Mouse (Mus musculus) heart, postnatal 0 days (tissue): ENCODE results near the gene Tradd. TPM values are rescaled to one million over a fixed set of nuclear protein-coding genes. Genes with fewer than 3 reads are reported as not detected.

Source experiments
- ATAC-seq: fragments of 200-750 bp; cut with Nextera tagmentation; 2 replicates; pipeline ENCODE4 v1.8.0; 2017; ENCODE audit warnings: low read depth, moderate number of reproducible peaks, moderate library complexity; ENCODE audit not compliant: insufficient read depth
- DNase-seq: peaks from one replicate; pipeline ENCODE4 v3.0.0-alpha.2; 2016; ENCODE audit warnings: low spot score
- H3K27ac ChIP-seq: fragments of 300-500 bp; sonication (generic); 2 replicates; pipeline ENCODE4 v1.5.1; 2014; ENCODE audit warnings: low read depth, mild to moderate bottlenecking
- H3K27me3 ChIP-seq: fragments of 300-500 bp; sonication (generic); 2 replicates; pipeline ENCODE4 v1.6.1; 2014; ENCODE audit warnings: low read length, mixed read lengths; ENCODE audit not compliant: control insufficient read depth, insufficient read depth
- H3K36me3 ChIP-seq: fragments of 300-500 bp; sonication (generic); replicated peaks from 2 replicates; pipeline ENCODE4 v1.6.1; 2014; ENCODE audit warnings: low read length, mixed read lengths; ENCODE audit not compliant: control insufficient read depth, insufficient read depth
- H3K4me1 ChIP-seq: fragments of 300-500 bp; sonication (generic); 2 replicates; pipeline ENCODE4 v1.6.1; 2014; ENCODE audit warnings: antibody characterized with exemption; ENCODE audit not compliant: control insufficient read depth, insufficient read depth
- H3K4me2 ChIP-seq: fragments of 300-500 bp; sonication (generic); 2 replicates; pipeline ENCODE4 v1.6.1; 2014; ENCODE audit warnings: low read depth, mild to moderate bottlenecking, low read length, moderate library complexity
- H3K4me3 ChIP-seq: fragments of 300-500 bp; sonication (generic); 2 replicates; pipeline ENCODE4 v1.5.1; 2014; ENCODE audit warnings: low read depth, low read length
- H3K9ac ChIP-seq: fragments of 300-500 bp; sonication (generic); replicated peaks from 2 replicates; pipeline ENCODE4 v1.6.1; 2014; ENCODE audit warnings: low read depth, low read length, mixed read lengths
- H3K9me3 ChIP-seq: fragments of 300-500 bp; sonication (generic); replicated peaks from 2 replicates; pipeline ENCODE4 v1.6.1; 2016; ENCODE audit warnings: low read length; ENCODE audit not compliant: control insufficient read depth
- CTCF ChIP-seq: IDR thresholded peaks from 2 replicates; pipeline ENCODE4 v1.5.1; 2016; ENCODE audit warnings: antibody characterized with exemption, control low read depth, low read depth
- EP300 ChIP-seq: IDR thresholded peaks from 2 replicates; pipeline ENCODE4 v1.6.1; 2016; ENCODE audit warnings: antibody characterized with exemption, low read depth
- WGBS: fragments of 180-500 bp; shearing (Covaris S2); extraction: QIAGEN DNeasy Blood & Tissue Kit; methylation state at CpG from one replicate; pipeline ENCODE4 v1.1.7; 2014; 5-methylcytosine and 5-hydroxymethylcytosine counted together
- polyA plus RNA-seq: library from polyadenylated mRNA; unstranded; fragments of >200 nt; fragmentation: Nextera tagmentation; extraction: Ambion mirVana; gene quantifications from 2 replicates; pipeline ENCODE4 v1.2.1, GENCODE M21; 2015
- total RNA-seq: library from RNA; depleted of rRNA; stranded (reverse); fragments of >200 nt; gene quantifications from 2 replicates; pipeline ENCODE4 v1.2.3, GENCODE M21; 2014; ENCODE audit warnings: low replicate concordance

Gene Tradd
- total and polyA plus RNA-seq, 2 experiments from 2014 or later: 9.0 to 17.6 TPM

DNA sequence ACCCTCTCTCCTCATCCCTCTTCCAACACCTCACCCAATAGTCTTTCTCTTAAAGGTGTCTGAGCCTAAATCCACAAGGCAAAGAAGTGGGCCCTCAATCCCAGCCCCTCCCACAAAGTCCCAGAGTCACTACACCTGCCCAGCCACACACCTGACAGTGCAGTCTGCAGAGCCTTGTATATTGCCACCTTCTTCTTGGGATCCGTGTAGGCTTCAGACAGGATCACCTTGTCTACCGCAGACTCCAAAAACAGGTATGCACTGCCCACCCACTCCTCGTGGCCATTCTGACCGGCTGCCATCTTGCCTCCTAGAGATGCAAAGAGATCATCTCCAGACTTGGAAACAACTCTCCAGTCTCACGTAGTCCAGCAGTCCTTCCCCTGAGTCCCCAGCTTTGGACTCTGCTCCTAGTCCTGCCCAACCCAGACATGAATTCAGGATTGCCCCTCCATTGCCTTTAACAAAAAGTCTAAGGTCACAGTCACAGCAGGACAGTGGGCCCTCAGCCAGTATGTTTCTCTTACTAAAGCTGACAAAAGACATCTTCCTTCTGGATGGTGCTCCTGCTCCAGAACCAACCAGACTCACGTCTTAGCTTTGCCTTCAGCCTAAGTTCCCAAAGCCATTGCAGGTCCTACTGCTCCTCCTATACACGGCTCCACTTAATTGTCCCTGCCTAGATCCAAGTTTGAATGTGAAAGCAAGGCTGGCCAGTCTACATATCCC lies 3.9 kb downstream of the Tradd start:
- no peak for DNase-seq
- peaks cover 9% of the 10 kb centered on the region; the same call in 1 of the 2 replicates for H3K27me3 ChIP-seq
- H3K9ac ChIP-seq: no peak overlapping the region
- H3K9me3 ChIP-seq: no peaks in the 10 kb centered on the region
- peaks cover 23% of the 10 kb centered on the region for H3K4me1 ChIP-seq
- no peak overlapping the region for H3K4me2 ChIP-seq
- WGBS: 74% methylated on average over 7 of the region's 7 CpGs
- no peak for TF ChIP-seq EP300
- TF ChIP-seq CTCF: no peak
- ATAC-seq: no peak
- no peak overlapping the region for H3K4me3 ChIP-seq
- H3K27ac ChIP-seq: no peak overlapping the region
- no peaks in the 10 kb centered on the region; the same call in 1 of the 2 replicates for H3K36me3 ChIP-seq

DNA sequence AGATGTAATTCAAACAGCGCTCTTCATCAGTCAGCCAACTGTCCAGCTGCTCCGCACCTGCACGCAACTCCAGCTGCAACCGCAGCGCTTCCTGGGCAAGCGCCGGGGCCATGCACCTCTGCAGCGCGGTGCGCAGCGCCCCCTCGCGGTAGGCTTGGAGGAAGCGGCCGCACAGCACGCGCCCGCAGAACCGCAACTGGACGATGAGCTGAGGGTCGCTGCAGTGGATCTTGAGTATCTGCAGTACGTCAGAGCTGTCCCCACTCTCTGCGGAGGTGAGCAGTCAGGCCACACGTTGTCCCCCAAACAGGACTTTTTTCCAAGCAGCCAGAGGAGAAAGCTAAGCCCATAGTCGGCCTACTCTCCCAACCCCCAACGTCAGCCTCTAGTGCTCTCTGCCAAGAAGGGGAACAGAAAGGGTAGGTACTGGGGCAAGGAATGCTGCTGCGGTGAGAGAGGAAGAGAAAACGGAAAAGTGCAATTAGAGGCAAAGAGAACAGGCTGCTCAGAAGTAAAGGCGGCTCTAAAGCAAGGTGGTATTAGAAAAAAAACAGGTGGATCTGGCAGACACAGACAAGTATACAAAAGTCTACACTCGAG lies 4.6 kb downstream of the Tradd start:
- Histone ChIP-seq H3K36me3 (no peaks in the 10 kb centered on the region; the same call in 1 of the 2 replicates), H3K27ac (no peak overlapping the region), H3K9me3 (no peaks in the 10 kb centered on the region), H3K9ac (no peak overlapping the region), H3K4me3 (peak overlapping the region; percentile 31), H3K27me3 (peaks cover 13% of the 10 kb centered on the region; the same call in 1 of the 2 replicates), H3K4me1 (peaks cover 25% of the 10 kb centered on the region), H3K4me2 (peak overlapping the region; percentile 76)
- DNase-seq (peak; percentile 64), ATAC-seq (peak; percentile 51)
- TF ChIP-seq CTCF (peak; percentile 93), EP300 (no peak)
- 3% methylated on average over 30 of the region's 30 CpGs for WGBS

DNA sequence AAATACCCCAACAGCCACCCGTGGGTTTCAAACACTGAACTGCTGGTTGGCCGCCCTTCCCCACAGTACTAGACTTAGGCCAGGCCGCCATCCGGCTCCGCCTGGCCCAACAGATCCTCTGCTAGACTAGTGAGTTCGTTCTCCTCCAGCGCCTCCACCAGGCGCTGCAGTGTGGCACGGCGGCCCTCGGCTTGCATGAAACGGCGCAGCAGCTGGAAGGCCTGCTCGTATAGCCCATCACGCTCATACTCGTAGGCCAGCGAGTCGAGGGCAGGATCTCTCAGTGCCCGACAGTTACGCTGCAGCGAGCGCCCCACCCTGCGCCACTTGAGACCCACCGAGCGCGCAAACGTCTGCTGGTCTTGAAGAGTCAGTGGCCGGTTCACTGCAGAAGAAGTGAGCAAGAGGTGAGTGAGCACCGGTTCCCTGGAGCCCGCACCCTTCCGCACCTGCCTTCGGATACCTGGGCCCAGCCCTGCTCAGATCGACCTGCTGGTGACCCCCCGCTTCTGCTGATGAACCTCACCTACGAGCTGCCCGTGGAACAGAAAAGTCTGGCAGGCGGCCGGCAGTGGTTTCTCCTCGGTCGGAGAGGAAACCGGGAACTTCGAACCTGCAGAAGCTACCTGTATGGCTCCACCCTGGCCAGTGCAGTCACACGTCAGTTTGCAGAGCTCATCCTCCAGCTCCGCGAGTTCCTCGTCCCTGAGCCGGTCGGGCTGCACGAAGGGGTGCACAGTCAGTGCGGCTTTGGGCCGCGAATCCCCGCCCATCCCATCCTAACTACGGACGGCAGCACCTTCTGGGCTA lies 5.3 kb downstream of the Tradd start:
- 0 out of 2 replicates have a peak, but pooled peaks have one; percentile 4 for ATAC-seq
- Histone ChIP-seq H3K36me3 (no peaks in the 10 kb centered on the region; the same call in 1 of the 2 replicates), H3K4me2 (peak overlapping the region; percentile 76), H3K27me3 (peaks cover 15% of the 10 kb centered on the region; the same call in 1 of the 2 replicates), H3K4me1 (peaks cover 30% of the 10 kb centered on the region), H3K9ac (no peak overlapping the region), H3K9me3 (no peaks in the 10 kb centered on the region), H3K27ac (no peak overlapping the region), H3K4me3 (peak overlapping the region; percentile 31)
- no peak for DNase-seq
- WGBS: 10% methylated on average over 55 of the region's 55 CpGs
- TF ChIP-seq CTCF (peak; percentile 20; the same call in 1 of the 2 replicates), EP300 (no peak)

DNA sequence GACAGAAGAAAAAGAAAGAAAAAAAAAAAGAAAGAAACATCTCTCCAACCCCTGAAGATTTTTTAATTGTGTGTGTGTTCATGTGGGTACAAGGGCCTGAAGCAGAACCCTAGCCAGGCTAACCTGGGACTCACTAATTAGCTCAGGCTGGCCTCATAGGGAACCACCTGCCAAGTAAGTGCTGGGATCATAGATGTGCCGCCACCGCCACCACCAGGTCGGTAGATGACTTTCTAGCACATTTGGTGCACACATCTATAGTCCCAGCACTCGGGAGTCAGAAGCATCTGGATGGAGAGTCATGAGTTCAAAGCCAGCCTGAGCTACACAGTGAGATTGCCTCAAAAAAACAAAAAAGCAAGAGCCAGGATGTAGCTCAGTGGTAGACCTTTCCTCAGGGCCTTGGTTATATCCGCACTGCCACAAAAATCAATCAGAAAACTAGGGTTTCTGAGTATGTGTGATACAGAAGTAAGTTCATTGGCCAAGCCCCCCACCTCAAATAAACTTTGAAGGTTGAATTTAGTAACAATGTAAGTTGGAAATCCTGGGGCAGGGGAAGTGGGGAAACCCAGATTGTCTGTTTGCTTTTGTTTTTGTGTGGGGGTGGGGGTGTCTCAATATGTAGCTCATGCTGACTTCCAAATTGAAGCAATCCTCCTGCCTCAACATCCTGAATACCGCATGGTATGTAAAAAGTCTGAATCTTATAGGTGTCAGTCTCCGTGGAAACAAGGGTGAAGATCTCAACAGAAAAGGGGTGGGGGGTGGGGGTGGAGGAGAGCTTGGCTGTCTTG lies 6.9 kb downstream of the Tradd start:
- H3K36me3 ChIP-seq: peaks cover 8% of the 10 kb centered on the region
- no peak overlapping the region for H3K27ac ChIP-seq
- ATAC-seq (no peak), DNase-seq (no peak)
- no peak for TF ChIP-seq EP300
- TF ChIP-seq CTCF: no peak
- H3K4me1 ChIP-seq: peaks cover 27% of the 10 kb centered on the region
- H3K4me2 ChIP-seq: no peak overlapping the region
- H3K4me3 ChIP-seq: no peak overlapping the region
- H3K9me3 ChIP-seq: no peaks in the 10 kb centered on the region
- 77% methylated on average over 7 of the region's 7 CpGs for WGBS
- no peak overlapping the region for H3K9ac ChIP-seq
- H3K27me3 ChIP-seq: peaks cover 15% of the 10 kb centered on the region; the same call in 1 of the 2 replicates

DNA sequence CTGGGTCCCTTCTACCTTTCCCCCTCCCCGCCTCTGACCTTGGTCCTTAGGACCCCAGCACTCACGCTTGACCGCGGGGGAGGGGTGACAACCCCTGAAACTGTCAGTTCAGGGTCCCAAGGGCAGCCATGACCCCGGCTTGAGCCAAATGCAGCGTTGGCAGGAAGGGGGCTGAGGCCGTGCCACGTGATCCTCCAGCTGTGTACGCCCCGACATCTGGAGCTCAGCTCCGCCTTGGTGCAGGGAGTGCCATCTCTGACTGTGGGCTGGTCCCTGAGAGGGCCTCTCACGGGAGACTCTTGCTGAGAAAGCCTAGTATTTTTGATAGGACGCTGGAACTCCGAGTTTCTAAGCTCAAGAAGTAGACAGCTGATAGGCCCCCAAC lies 9.5 kb downstream of the Tradd start, which contains the start of gene B3gnt9:
TSS of gene B3gnt9 (minus strand) at position 188 of the 385 bp plus-strand sequence.
- Histone ChIP-seq H3K27ac (peak within 1 kb of the TSS; percentile 78), H3K4me2 (peak within 1 kb of the TSS; percentile 99), H3K9me3 (no peaks in the 10 kb centered on the region), H3K36me3 (peaks cover 34% of the 10 kb centered on the region), H3K27me3 (peaks cover 15% of the 10 kb centered on the region; the same call in 1 of the 2 replicates), H3K4me3 (peak within 1 kb of the TSS; percentile 67), H3K9ac (peak within 1 kb of the TSS; percentile 55), H3K4me1 (peaks cover 26% of the 10 kb centered on the region)
- 6% methylated on average over 14 of the region's 14 CpGs for WGBS
- TF ChIP-seq CTCF: no peak
- TF ChIP-seq EP300: no peak
- ATAC-seq (peak; percentile 59), DNase-seq (peak; percentile 62)
